26 mouse cellular contexts compared by ENCODE assay signal in the genomic region with DNA sequence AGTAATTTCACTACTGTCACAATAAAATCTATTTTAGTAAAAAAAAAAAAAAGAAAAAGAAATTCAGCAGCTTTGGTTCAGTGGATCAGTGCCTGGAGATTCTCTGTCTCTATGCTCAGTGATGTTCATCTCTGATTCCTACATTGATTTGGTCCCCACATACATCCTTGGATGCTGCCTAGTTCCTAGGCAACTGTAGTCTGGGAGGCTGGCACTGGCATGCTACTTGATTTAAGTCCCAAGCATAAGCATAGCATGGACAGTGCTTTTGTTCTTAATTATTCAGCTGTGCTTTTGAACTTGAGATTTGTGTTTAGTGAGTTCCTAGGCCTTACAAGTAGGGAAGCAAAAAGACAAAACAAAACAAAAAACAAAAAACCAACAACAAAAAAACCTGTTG.
DNase-seq lines count a peak whose midpoint lies in the region; ATAC-seq and TF ChIP-seq lines count a peak whose summit lies in the region.
"Had no signal": no experiment of that assay in that cellular context is flagged by ENCODE, and none has a peak within 500 bp of the region (broad histone marks: within the 10 kb centered on the region; RNA-seq: fewer than 3 reads in every experiment).

No protein-coding gene starts in this region.

- no peak for TF ChIP-seq CTCF in forebrain, postnatal 0 days (IDR thresholded peaks at IDR 0.05; ENCODE audit: low read depth)

- DNase-seq in forebrain, embryonic 11.5 days (ENCODE audit: low spot score) = no peak
- DNase-seq in forebrain, embryonic 10.5 days (ENCODE audit: extremely low spot score, low spot score) = no peak
- DNase-seq in neural tube, embryonic 11.5 days (ENCODE audit: low spot score) = no peak
- DNase-seq in forebrain, postnatal 0 days = peak; percentile 14
- no peak for DNase-seq in adrenal gland, adult 18-20 months (ENCODE audit: low spot score in 2 of 2)
- DNase-seq in left cerebral cortex, adult 9 months (ENCODE audit: low spot score in 2 of 2) = no peak
- DNase-seq: adrenal gland, postnatal 14 days; cerebellum, adult 18-20 months; cerebellum, postnatal 36 days; gastrocnemius, postnatal 10 days; heart, adult 11 months; heart, postnatal 14 days; kidney, adult 2 months; kidney, postnatal 14 days; lung, embryonic 14.5 days; lung, postnatal 36 days; right cerebral cortex, adult 18-20 months; thymus, postnatal 36 days had no signal

- no peak overlapping the region for H3K27ac ChIP-seq in forebrain, embryonic 11.5 days (ENCODE audit: low read depth, low read length)
- H3K27ac ChIP-seq in forebrain, embryonic 10.5 days = no peak overlapping the region
- H3K27ac ChIP-seq in neural tube, embryonic 11.5 days (ENCODE audit: low read depth, low read length) = no peak overlapping the region
- H3K27ac ChIP-seq in neural tube, embryonic 15.5 days (replicated peaks) = no peak overlapping the region
- H3K27ac ChIP-seq in forebrain, postnatal 0 days (ENCODE audit: low read depth, low read length) = no peak overlapping the region
- no peak overlapping the region for H3K27ac ChIP-seq in midbrain, embryonic 15.5 days
- H3K27ac ChIP-seq: layer of hippocampus, adult 2 months; limb, embryonic 12.5 days; liver, embryonic 12.5 days had no signal

- H3K27me3 ChIP-seq in forebrain, embryonic 11.5 days (ENCODE audit: control insufficient read depth, insufficient read depth, low read length) = no peaks in the 10 kb centered on the region
- no peaks in the 10 kb centered on the region for H3K27me3 ChIP-seq in forebrain, embryonic 10.5 days (ENCODE audit: poor library complexity, severe bottlenecking)
- H3K27me3 ChIP-seq in neural tube, embryonic 11.5 days (ENCODE audit: control insufficient read depth, insufficient read depth, low read length) = no peaks in the 10 kb centered on the region
- H3K27me3 ChIP-seq in neural tube, embryonic 15.5 days (replicated peaks) = no peaks in the 10 kb centered on the region
- no peaks in the 10 kb centered on the region for H3K27me3 ChIP-seq in forebrain, postnatal 0 days (ENCODE audit: insufficient read depth, low read length)
- H3K27me3 ChIP-seq in midbrain, embryonic 15.5 days (replicated peaks) = no peaks in the 10 kb centered on the region
- H3K27me3 ChIP-seq: heart, embryonic 12.5 days; limb, embryonic 12.5 days; liver, embryonic 12.5 days; Patski had no signal

- no peak overlapping the region for H3K9ac ChIP-seq in forebrain, embryonic 11.5 days (ENCODE audit: low read length)
- no peak overlapping the region for H3K9ac ChIP-seq in neural tube, embryonic 11.5 days (ENCODE audit: low read length)
- H3K9ac ChIP-seq in neural tube, embryonic 15.5 days (replicated peaks) = no peak overlapping the region
- no peak overlapping the region for H3K9ac ChIP-seq in forebrain, postnatal 0 days
- no peak overlapping the region for H3K9ac ChIP-seq in midbrain, embryonic 15.5 days
- H3K9ac ChIP-seq: heart, embryonic 12.5 days; limb, embryonic 12.5 days; liver, embryonic 12.5 days; lung, embryonic 14.5 days had no signal

- H3K36me3 ChIP-seq in forebrain, embryonic 11.5 days (ENCODE audit: control insufficient read depth, insufficient read depth, low read length) = no peaks in the 10 kb centered on the region
- no peaks in the 10 kb centered on the region for H3K36me3 ChIP-seq in forebrain, embryonic 10.5 days (replicated peaks)
- no peaks in the 10 kb centered on the region for H3K36me3 ChIP-seq in neural tube, embryonic 11.5 days (ENCODE audit: control insufficient read depth, insufficient read depth, low read length)
- H3K36me3 ChIP-seq in neural tube, embryonic 15.5 days = no peaks in the 10 kb centered on the region
- no peaks in the 10 kb centered on the region for H3K36me3 ChIP-seq in forebrain, postnatal 0 days (ENCODE audit: insufficient read depth)
- H3K36me3 ChIP-seq in midbrain, embryonic 15.5 days (replicated peaks) = no peaks in the 10 kb centered on the region
- H3K36me3 ChIP-seq: heart, embryonic 12.5 days; limb, embryonic 12.5 days; liver, embryonic 12.5 days had no signal

- H3K4me3 ChIP-seq in forebrain, embryonic 11.5 days (ENCODE audit: low read depth, low read length) = no peak overlapping the region
- H3K4me3 ChIP-seq in forebrain, embryonic 10.5 days = no peak overlapping the region
- no peak overlapping the region for H3K4me3 ChIP-seq in neural tube, embryonic 11.5 days (ENCODE audit: low read depth, low read length)
- no peak overlapping the region for H3K4me3 ChIP-seq in neural tube, embryonic 15.5 days (replicated peaks)
- H3K4me3 ChIP-seq in forebrain, postnatal 0 days (ENCODE audit: low read depth, low read length) = no peak overlapping the region
- H3K4me3 ChIP-seq in midbrain, embryonic 15.5 days = no peak overlapping the region
- H3K4me3 ChIP-seq: heart, embryonic 12.5 days; layer of hippocampus, adult 2 months; limb, embryonic 12.5 days; liver, embryonic 12.5 days had no signal

- ATAC-seq in forebrain, embryonic 11.5 days (replicated peaks; ENCODE audit: low FRiP score) = peak; percentile 66
- peak; percentile 80 for ATAC-seq in neural tube, embryonic 11.5 days (ENCODE audit: insufficient read depth, low FRiP score, low TSS enrichment)
- no peak for ATAC-seq in neural tube, embryonic 15.5 days (ENCODE audit: low FRiP score)
- peak; percentile 55 for ATAC-seq in forebrain, postnatal 0 days
- 0 out of 2 replicates have a peak, but pooled peaks have one; percentile 50 for ATAC-seq in midbrain, embryonic 15.5 days (replicated peaks)
- ATAC-seq: CD4-positive, CD25-positive, alpha-beta regulatory T cell, adult 4 months; liver, embryonic 12.5 days; Patski had no signal

- no peak overlapping the region for H3K4me2 ChIP-seq in forebrain, embryonic 11.5 days (ENCODE audit: low read depth, low read length, severe bottlenecking)
- H3K4me2 ChIP-seq in neural tube, embryonic 11.5 days (ENCODE audit: low read depth) = no peak overlapping the region
- H3K4me2 ChIP-seq in neural tube, embryonic 15.5 days = no peak overlapping the region
- no peak overlapping the region for H3K4me2 ChIP-seq in forebrain, postnatal 0 days (ENCODE audit: low read depth)
- H3K4me2 ChIP-seq in midbrain, embryonic 15.5 days = no peak overlapping the region
- H3K4me2 ChIP-seq: heart, embryonic 12.5 days; limb, embryonic 12.5 days; liver, embryonic 12.5 days; lung, embryonic 14.5 days had no signal

- no peaks in the 10 kb centered on the region for H3K9me3 ChIP-seq in forebrain, embryonic 11.5 days (ENCODE audit: control insufficient read depth, low read length)
- no peaks in the 10 kb centered on the region for H3K9me3 ChIP-seq in forebrain, embryonic 10.5 days
- H3K9me3 ChIP-seq in neural tube, embryonic 11.5 days (ENCODE audit: control insufficient read depth, low read length) = no peaks in the 10 kb centered on the region
- no peaks in the 10 kb centered on the region for H3K9me3 ChIP-seq in neural tube, embryonic 15.5 days (replicated peaks)
- H3K9me3 ChIP-seq in forebrain, postnatal 0 days (ENCODE audit: low read length) = no peaks in the 10 kb centered on the region
- H3K9me3 ChIP-seq in midbrain, embryonic 15.5 days = no peaks in the 10 kb centered on the region
- H3K9me3 ChIP-seq: heart, embryonic 12.5 days; limb, embryonic 12.5 days; liver, embryonic 12.5 days had no signal

- no peaks in the 10 kb centered on the region; the same call in 1 of the 2 replicates for H3K4me1 ChIP-seq in forebrain, embryonic 11.5 days (replicated peaks; ENCODE audit: control insufficient read depth, insufficient read depth, low read length)
- H3K4me1 ChIP-seq in forebrain, embryonic 10.5 days = no peaks in the 10 kb centered on the region
- H3K4me1 ChIP-seq in neural tube, embryonic 11.5 days (ENCODE audit: control insufficient read depth, insufficient read depth, low read length) = 0 out of 2 replicates have a peak, but pooled peaks cover 3% of the 10 kb centered on the region
- no peaks in the 10 kb centered on the region for H3K4me1 ChIP-seq in neural tube, embryonic 15.5 days
- no peaks in the 10 kb centered on the region for H3K4me1 ChIP-seq in forebrain, postnatal 0 days (ENCODE audit: insufficient read depth)
- H3K4me1 ChIP-seq in midbrain, embryonic 15.5 days = no peaks in the 10 kb centered on the region
- H3K4me1 ChIP-seq: heart, embryonic 12.5 days; liver, embryonic 12.5 days had no signal
